Comparison of ENCODE assay signal across 25 mouse cellular contexts in genomic region chr19:44591638-44592037, GRCm38 (mm10). TPM values are rescaled to one million over a fixed set of nuclear protein-coding genes. Genes with fewer than 3 reads are reported as not detected.
DNase-seq lines count a peak whose midpoint lies in the region; ATAC-seq and TF ChIP-seq lines count a peak whose summit lies in the region.
"Had no signal": no experiment of that assay in that cellular context is flagged by ENCODE, and none has a peak within 500 bp of the region (broad histone marks: within the 10 kb centered on the region; RNA-seq: fewer than 3 reads in every experiment).

No protein-coding gene starts in this region.

- ATAC-seq in hindbrain, embryonic 11.5 days (ENCODE audit: low FRiP score): no peak
- no peak for ATAC-seq in neural tube, embryonic 15.5 days (ENCODE audit: low FRiP score)
- ATAC-seq in erythroblast, adult 5-6 weeks (replicated peaks; ENCODE audit: low FRiP score, poor library complexity, severe bottlenecking): no peak
- ATAC-seq: inflammation-experienced regulatory T-cells, adult 6 months; intestine, postnatal 0 days had no signal

- H3K27me3 ChIP-seq in hindbrain, embryonic 11.5 days (ENCODE audit: control insufficient read depth, insufficient read depth, low read length): 0 out of 2 replicates have a peak, but pooled peaks cover 2% of the 10 kb centered on the region
- H3K27me3 ChIP-seq in hindbrain, embryonic 10.5 days (ENCODE audit: insufficient read depth, poor library complexity, severe bottlenecking): peaks cover 30% of the 10 kb centered on the region
- peaks cover 5% of the 10 kb centered on the region; the same call in 1 of the 2 replicates for H3K27me3 ChIP-seq in neural tube, embryonic 15.5 days (replicated peaks)

- H3K4me2 ChIP-seq in hindbrain, embryonic 11.5 days (replicated peaks; ENCODE audit: low read depth, low read length): no peak overlapping the region
- no peak overlapping the region for H3K4me2 ChIP-seq in neural tube, embryonic 15.5 days
- H3K4me2 ChIP-seq: embryonic facial prominence, embryonic 15.5 days; forebrain, embryonic 12.5 days had no signal

- H3K27ac ChIP-seq in hindbrain, embryonic 11.5 days (ENCODE audit: low read depth, low read length): peak overlapping the region; percentile 47; the same call in 1 of the 2 replicates
- H3K27ac ChIP-seq in hindbrain, embryonic 10.5 days: no peak overlapping the region
- peak overlapping the region; percentile 42 for H3K27ac ChIP-seq in bone marrow macrophage, adult 2 months (ENCODE audit: insufficient read depth, low read depth, low read length)
- H3K27ac ChIP-seq in neural tube, embryonic 15.5 days (replicated peaks): peak overlapping the region; percentile 35
- H3K27ac ChIP-seq: embryonic facial prominence, embryonic 15.5 days; forebrain, embryonic 12.5 days; heart, embryonic 10.5 days had no signal

- H3K9ac ChIP-seq in hindbrain, embryonic 11.5 days (ENCODE audit: low read depth, low read length): no peak overlapping the region
- H3K9ac ChIP-seq in neural tube, embryonic 15.5 days (replicated peaks): no peak overlapping the region
- H3K9ac ChIP-seq: embryonic facial prominence, embryonic 15.5 days; forebrain, embryonic 12.5 days had no signal

- H3K36me3 ChIP-seq in hindbrain, embryonic 11.5 days (ENCODE audit: control insufficient read depth, insufficient read depth, low read length): no peaks in the 10 kb centered on the region
- no peaks in the 10 kb centered on the region for H3K36me3 ChIP-seq in hindbrain, embryonic 10.5 days
- H3K36me3 ChIP-seq in neural tube, embryonic 15.5 days: no peaks in the 10 kb centered on the region
- H3K36me3 ChIP-seq: embryonic facial prominence, embryonic 15.5 days; forebrain, embryonic 12.5 days; G1E; heart, embryonic 10.5 days had no signal

- no peak overlapping the region for H3K4me3 ChIP-seq in hindbrain, embryonic 11.5 days (ENCODE audit: low read depth, low read length)
- no peak overlapping the region for H3K4me3 ChIP-seq in hindbrain, embryonic 10.5 days
- H3K4me3 ChIP-seq in bone marrow macrophage, adult 2 months (ENCODE audit: insufficient read depth, low read length): no peak overlapping the region
- no peak overlapping the region for H3K4me3 ChIP-seq in neural tube, embryonic 15.5 days (replicated peaks)
- H3K4me3 ChIP-seq: embryonic facial prominence, embryonic 15.5 days; forebrain, embryonic 12.5 days; heart, embryonic 10.5 days had no signal

- H3K4me1 ChIP-seq in hindbrain, embryonic 11.5 days (replicated peaks; ENCODE audit: control insufficient read depth, insufficient read depth, low read length): no peaks in the 10 kb centered on the region
- peaks cover 18% of the 10 kb centered on the region for H3K4me1 ChIP-seq in hindbrain, embryonic 10.5 days (replicated peaks)
- peaks cover 11% of the 10 kb centered on the region for H3K4me1 ChIP-seq in bone marrow macrophage, adult 2 months (ENCODE audit: control insufficient read depth, insufficient read depth, low read length)
- 0 out of 2 replicates have a peak, but pooled peaks cover 3% of the 10 kb centered on the region for H3K4me1 ChIP-seq in neural tube, embryonic 15.5 days
- H3K4me1 ChIP-seq: embryonic facial prominence, embryonic 15.5 days; forebrain, embryonic 12.5 days; heart, embryonic 10.5 days had no signal

- no peak for DNase-seq in hindbrain, embryonic 11.5 days (ENCODE audit: low spot score)
- no peak for DNase-seq in hindbrain, embryonic 10.5 days (ENCODE audit: low spot score)
- peak; percentile 61 for DNase-seq in A20 (ENCODE audit: low read depth, low spot score)
- DNase-seq in layer of hippocampus, postnatal 25 days (ENCODE audit: extremely low spot score in 1 of 2, low spot score in 1 of 2): no peak
- DNase-seq: adrenal gland, postnatal 10 days; cerebellum, adult 2 months; cerebellum, postnatal 10 days; gastrocnemius, postnatal 36 days; heart, adult 18-20 months; heart, postnatal 10 days; heart, postnatal 4 days; kidney, adult 8-10 months had no signal

- TF ChIP-seq POLR2A in bone marrow macrophage, adult 2 months (IDR thresholded peaks at IDR 0.05; ENCODE audit: borderline replicate concordance, low read depth, low read length): no peak

- TF ChIP-seq CTCF in bone marrow macrophage, adult 2 months (IDR thresholded peaks at IDR 0.05; ENCODE audit: low read depth, low read length): no peak

- H3K9me3 ChIP-seq in hindbrain, embryonic 11.5 days (ENCODE audit: control insufficient read depth, low read length): no peaks in the 10 kb centered on the region
- no peaks in the 10 kb centered on the region for H3K9me3 ChIP-seq in hindbrain, embryonic 10.5 days
- no peaks in the 10 kb centered on the region for H3K9me3 ChIP-seq in neural tube, embryonic 15.5 days (replicated peaks)
- H3K9me3 ChIP-seq: embryonic facial prominence, embryonic 15.5 days; forebrain, embryonic 12.5 days; heart, embryonic 10.5 days had no signal

- whole genome bisulfite sequencing in hindbrain, embryonic 11.5 days: 74% methylated on average over 6 of the region's 6 CpGs
- 75% methylated on average over 6 of the region's 6 CpGs for WGBS in hindbrain, embryonic 10.5 days
- 56% methylated on average over 6 of the region's 6 CpGs for WGBS in neural tube, embryonic 15.5 days

RNA-seq across cellular contexts. Expression of gene Hif1an, which starts 29.0 kb away (rescaled TPM):
- polyA plus RNA-seq in hindbrain, embryonic 11.5 days (2014; fragmentation: Nextera tagmentation; extraction: Ambion mirVana): 25.8 and 31.9 TPM in 2 replicates
- polyA plus RNA-seq in hindbrain, embryonic 10.5 days (2016; fragmentation: Nextera tagmentation; extraction: Ambion mirVana): 42.3 and 46.5 TPM in 2 replicates
- 12.8 and 13.5 TPM in 2 replicates for polyA plus RNA-seq in bone marrow macrophage, adult 2 months (2012; ENCODE audit: insufficient read depth, insufficient read length, missing spikeins)
- 25.0 TPM in 2 replicates for polyA plus RNA-seq in neural tube, embryonic 15.5 days (2015; fragmentation: Nextera tagmentation; extraction: Ambion mirVana)
- total RNA-seq in erythroblast, adult 5-6 weeks (2015; ENCODE audit: low replicate concordance): 2.1 TPM in 2 replicates
- 3.5 and 4.1 TPM in 2 replicates for total RNA-seq in erythroblast, adult 5-6 weeks (2017; ENCODE audit: low replicate concordance)
- total RNA-seq in layer of hippocampus, postnatal 25 days (2021): 10 to 100 TPM; 29.8 to 30.2 TPM

RNA-seq across cellular contexts. Expression of gene Ndufb8, which starts 36.4 kb away (rescaled TPM):
- polyA plus RNA-seq in hindbrain, embryonic 11.5 days (2014; fragmentation: Nextera tagmentation; extraction: Ambion mirVana): 463 and 514 TPM in 2 replicates
- 642 and 644 TPM in 2 replicates for polyA plus RNA-seq in hindbrain, embryonic 10.5 days (2016; fragmentation: Nextera tagmentation; extraction: Ambion mirVana)
- 148 and 173 TPM in 2 replicates for polyA plus RNA-seq in bone marrow macrophage, adult 2 months (2012; ENCODE audit: insufficient read depth, insufficient read length, missing spikeins)
- polyA plus RNA-seq in neural tube, embryonic 15.5 days (2015; fragmentation: Nextera tagmentation; extraction: Ambion mirVana): 714 and 813 TPM in 2 replicates
- 83.0 and 127 TPM in 2 replicates for total RNA-seq in erythroblast, adult 5-6 weeks (2015; ENCODE audit: low replicate concordance)
- total RNA-seq in erythroblast, adult 5-6 weeks (2017; ENCODE audit: low replicate concordance): 60.4 and 63.0 TPM in 2 replicates
- total RNA-seq in layer of hippocampus, postnatal 25 days (2021): 100 to 1,000 TPM; 343 to 371 TPM

RNA-seq across cellular contexts. Expression of gene Gm20538, which starts 39.0 kb away (rescaled TPM):
- not detected in 2 replicates for polyA plus RNA-seq in hindbrain, embryonic 11.5 days (2014; fragmentation: Nextera tagmentation; extraction: Ambion mirVana)
- polyA plus RNA-seq in hindbrain, embryonic 10.5 days (2016; fragmentation: Nextera tagmentation; extraction: Ambion mirVana): not detected in 2 replicates
- polyA plus RNA-seq in bone marrow macrophage, adult 2 months (2012; ENCODE audit: insufficient read depth, insufficient read length, missing spikeins): not detected in 2 replicates
- not detected in 2 replicates for polyA plus RNA-seq in neural tube, embryonic 15.5 days (2015; fragmentation: Nextera tagmentation; extraction: Ambion mirVana)
- total RNA-seq in erythroblast, adult 5-6 weeks (2015; ENCODE audit: low replicate concordance): not detected in 2 replicates
- total RNA-seq in erythroblast, adult 5-6 weeks (2017; ENCODE audit: low replicate concordance): not detected in 2 replicates
- not detected for total RNA-seq in layer of hippocampus, postnatal 25 days (2021)
- total RNA-seq: adrenal gland, postnatal 10 days; adrenal gland, postnatal 4 days; G1E; gastrocnemius, adult 8-10 months; gastrocnemius, postnatal 36 days; heart, adult 18-20 months; heart, postnatal 10 days; heart, postnatal 4 days had no signal
- polyA plus RNA-seq: cerebellum, adult 2 months; embryonic facial prominence, embryonic 11.5 days; forebrain, embryonic 12.5 days; G1E; heart, embryonic 10.5 days; heart, embryonic 14.5 days; inflammation-experienced regulatory T-cells, adult 6 months; intestine, postnatal 0 days had no signal

RNA-seq across cellular contexts. Expression of gene Sec31b, which starts 46.0 kb away (rescaled TPM):
- polyA plus RNA-seq in hindbrain, embryonic 11.5 days (2014; fragmentation: Nextera tagmentation; extraction: Ambion mirVana): 0.13 and 0.22 TPM in 2 replicates
- 0.54 and 0.58 TPM in 2 replicates for polyA plus RNA-seq in hindbrain, embryonic 10.5 days (2016; fragmentation: Nextera tagmentation; extraction: Ambion mirVana)
- 1.4 and 2.0 TPM in 2 replicates for polyA plus RNA-seq in bone marrow macrophage, adult 2 months (2012; ENCODE audit: insufficient read depth, insufficient read length, missing spikeins)
- 0.41 and 0.69 TPM in 2 replicates for polyA plus RNA-seq in neural tube, embryonic 15.5 days (2015; fragmentation: Nextera tagmentation; extraction: Ambion mirVana)
- total RNA-seq in erythroblast, adult 5-6 weeks (2015; ENCODE audit: low replicate concordance): 0.42 TPM in 1 of 2 replicates, not detected in the other
- 0.26 and 0.56 TPM in 2 replicates for total RNA-seq in erythroblast, adult 5-6 weeks (2017; ENCODE audit: low replicate concordance)
- under 1 TPM; 0.28 to 0.42 TPM for total RNA-seq in layer of hippocampus, postnatal 25 days (2021)
